Mouse (Mus musculus) CD4-positive, CD25-positive, alpha-beta regulatory T cell, adult 2 months (primary cell): ENCODE measurements around the gene Gja5.

Experiments
- DNase-seq: peaks from one replicate; pipeline ENCODE4 v3.0.0-alpha.2; 2012; ENCODE audit warnings: low read depth, low spot score

Gene Gja5

GRCm38 (mm10) chr3:96931261-96931681, 26.8 kb downstream of the Gja5 start:
- DNase-seq: no peak

DNA sequence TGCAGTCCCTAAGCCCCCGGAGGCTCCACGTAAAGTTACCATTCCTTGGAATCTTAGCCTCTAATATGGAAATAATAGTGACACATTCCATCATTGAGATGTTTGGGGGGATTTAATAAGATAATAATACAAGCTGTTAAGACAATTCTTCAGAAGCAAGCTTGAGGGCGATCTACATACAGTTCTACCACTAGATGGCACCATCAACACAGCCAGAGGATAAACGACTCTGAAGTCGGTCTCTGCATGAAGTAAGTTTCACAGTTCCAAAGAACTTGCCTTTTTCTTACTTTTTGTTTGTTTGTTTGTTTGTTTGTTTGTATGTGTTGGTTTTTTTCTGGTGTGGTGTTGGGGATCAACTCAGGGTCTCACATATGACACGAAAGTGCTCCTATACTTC, 31.7 kb downstream of the Gja5 start:
- peak; percentile 82 for DNase-seq

GRCm38 (mm10) chr3:96937606-96938005, 33.1 kb downstream of the Gja5 start:
- no peak for DNase-seq

DNA sequence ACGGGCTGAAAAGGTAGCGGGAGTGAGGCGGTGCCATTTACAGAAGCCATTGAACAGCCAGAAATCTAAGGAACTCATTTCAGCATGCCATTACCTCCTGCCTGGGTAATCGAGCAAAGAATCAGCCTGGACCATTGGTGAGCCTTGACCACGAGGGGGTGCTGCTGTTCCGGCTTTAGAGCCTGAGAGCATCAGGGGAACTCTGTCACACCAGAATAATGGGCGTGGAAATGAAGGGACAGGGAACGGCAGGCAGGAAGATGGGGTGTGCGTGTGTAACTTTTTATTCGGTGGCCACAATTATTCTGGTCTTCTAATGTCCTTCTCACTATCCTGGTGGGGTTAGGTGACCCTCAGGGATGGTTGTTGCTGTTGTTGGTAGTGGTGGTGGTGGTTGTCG, 34.2 kb downstream of the Gja5 start:
- peak; percentile 87 for DNase-seq

DNA sequence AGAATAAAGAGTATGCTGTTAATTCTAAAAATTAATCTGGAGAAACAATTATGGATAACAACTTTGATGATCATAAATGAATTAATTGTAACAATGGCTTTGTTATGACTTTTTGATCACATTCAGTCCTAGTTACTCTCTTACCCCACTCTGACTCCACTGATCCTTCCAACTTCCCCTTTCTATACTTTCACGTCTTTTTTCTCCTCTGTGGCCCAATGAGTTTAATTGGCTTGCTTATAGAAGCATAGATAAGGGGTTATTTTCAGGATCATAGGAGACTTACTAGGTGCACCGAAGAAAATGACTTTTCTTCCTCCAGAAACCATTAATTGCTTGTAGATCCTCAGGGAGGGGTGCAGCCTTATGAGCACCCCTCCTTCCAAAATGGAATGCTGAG, 38.2 kb downstream of the Gja5 start:
- no peak for DNase-seq

DNA sequence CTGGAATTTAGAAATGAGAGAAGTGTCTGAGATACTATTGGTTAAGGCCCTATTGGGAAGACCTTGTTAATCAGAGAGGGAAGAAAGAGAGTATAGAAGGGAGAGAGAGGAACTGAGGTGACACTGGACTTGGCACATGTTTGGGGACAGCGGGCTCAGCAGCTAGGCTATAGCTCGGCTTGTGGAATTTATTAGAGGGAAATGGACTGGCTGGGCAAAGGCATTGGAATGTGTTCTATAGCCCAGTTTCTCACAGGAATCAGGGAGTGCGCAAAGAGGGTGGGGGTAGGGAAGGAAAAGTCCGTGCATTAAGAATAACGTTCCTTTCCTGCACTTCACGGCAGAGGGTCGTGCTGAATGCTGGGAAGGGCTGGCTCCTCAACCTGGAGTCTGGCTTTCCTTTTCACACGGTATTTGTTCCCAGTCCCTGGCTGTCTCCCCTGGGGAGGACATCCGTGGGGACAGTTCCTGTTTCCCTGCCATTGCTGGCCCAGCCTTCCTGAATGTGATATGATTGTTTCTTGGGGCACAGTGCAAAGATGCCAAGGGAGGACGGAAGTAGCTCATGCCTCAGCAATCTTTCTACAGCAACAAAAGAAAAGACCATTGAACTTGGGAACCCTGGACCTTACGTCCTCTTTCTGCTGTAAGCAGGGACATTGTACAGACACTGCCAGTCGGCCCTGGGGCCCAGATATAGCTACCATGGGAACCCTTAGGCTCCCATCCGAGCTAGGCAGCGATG, 49.2 kb downstream of the Gja5 start:
- no peak for DNase-seq

GRCm38 (mm10) chr3:96960597-96960996, 56.1 kb downstream of the Gja5 start:
- no peak for DNase-seq

GRCm38 (mm10) chr3:96963088-96964034, 58.9 kb downstream of the Gja5 start:
- DNase-seq: no peak

DNA sequence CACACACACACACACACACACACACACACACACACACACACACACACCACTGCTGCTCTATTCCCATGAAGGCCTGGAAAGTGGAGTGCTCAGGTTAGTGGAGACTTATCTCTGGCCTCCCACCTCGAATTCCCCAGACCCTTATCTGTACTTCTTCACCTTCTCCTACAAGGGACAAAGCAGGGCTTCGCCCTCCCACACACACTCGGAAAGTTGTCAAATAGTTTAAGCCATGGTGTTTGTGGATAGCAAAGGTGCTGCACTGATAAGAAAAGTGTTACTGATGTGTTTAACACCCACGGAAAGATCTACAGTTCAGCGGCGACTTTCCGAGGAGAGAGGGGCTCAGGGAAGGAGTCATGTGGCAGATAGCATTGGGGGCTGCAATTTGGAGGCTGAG, 66.5 kb downstream of the Gja5 start:
- DNase-seq: no peak

DNA sequence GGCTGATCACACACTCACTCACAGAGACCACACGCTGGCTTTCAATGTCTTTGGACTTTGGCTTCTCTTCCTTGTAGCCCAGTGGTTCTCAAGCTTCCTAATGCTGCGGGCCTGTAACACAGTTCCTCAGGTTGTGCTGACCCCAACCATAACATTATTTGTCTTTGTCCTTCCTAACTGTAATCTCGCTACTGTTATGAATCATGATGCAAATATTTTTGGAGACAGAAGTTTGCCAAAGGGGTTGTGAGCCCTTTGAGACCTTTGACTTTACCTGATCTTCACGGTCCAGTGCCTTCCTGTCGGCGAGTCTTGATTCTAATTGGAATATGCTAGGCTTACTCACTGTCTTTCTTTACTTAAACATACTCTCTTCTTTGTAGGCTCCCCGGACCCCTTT, 70.0 kb downstream of the Gja5 start:
- DNase-seq: no peak

GRCm38 (mm10) chr3:96975628-96976027, 71.1 kb downstream of the Gja5 start:
- no peak for DNase-seq

GRCm38 (mm10) chr3:96977507-96977906, 73.0 kb downstream of the Gja5 start:
- no peak for DNase-seq

DNA sequence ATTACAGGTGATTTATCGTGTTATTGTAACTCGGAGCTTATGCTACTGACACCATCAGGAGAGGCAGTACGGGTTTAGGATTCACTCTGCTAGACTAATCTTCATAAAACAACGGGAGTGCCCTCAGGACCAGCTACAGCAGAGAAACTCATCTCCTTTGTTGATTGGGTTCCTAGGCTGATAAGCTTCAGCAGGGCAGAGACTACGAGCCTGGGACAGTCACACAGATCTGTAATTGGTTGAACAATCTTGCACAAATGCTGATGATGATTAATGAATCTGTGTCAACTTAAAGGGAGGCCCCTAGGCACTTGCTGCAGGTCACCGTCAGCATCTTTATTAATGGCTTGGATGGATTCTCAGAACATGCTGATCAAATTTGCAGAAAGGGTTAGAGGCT, 74.0 kb downstream of the Gja5 start:
- no peak for DNase-seq

- DNase-seq: no peak
Observed at GRCm38 (mm10) chr3:96979020-96979419, 74.5 kb downstream of the Gja5 start.

GRCm38 (mm10) chr3:96981833-96982232, 77.3 kb downstream of the Gja5 start:
- no peak for DNase-seq

GRCm38 (mm10) chr3:96982666-96983065, 78.2 kb downstream of the Gja5 start:
- no peak for DNase-seq

DNA sequence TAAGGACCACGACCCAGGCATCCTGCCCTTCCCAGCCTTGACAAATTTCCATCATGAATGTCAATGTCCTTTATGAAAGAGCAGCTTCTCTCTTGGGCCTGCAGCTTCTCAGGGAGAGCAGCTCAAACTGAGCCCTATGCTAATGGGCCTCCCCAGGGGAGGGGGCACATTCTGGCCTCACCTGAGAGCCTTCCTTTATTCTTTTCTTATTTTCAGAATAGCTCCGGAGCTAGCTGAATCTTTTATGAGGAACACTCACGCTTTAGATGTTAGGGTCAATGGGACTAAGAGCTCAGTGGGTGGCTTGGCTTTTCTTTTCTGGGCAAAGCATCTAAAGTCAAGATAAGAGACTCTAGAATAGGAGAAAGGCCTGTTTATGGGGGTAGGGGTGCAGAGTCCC, 88.0 kb downstream of the Gja5 start:
- no peak for DNase-seq

DNA sequence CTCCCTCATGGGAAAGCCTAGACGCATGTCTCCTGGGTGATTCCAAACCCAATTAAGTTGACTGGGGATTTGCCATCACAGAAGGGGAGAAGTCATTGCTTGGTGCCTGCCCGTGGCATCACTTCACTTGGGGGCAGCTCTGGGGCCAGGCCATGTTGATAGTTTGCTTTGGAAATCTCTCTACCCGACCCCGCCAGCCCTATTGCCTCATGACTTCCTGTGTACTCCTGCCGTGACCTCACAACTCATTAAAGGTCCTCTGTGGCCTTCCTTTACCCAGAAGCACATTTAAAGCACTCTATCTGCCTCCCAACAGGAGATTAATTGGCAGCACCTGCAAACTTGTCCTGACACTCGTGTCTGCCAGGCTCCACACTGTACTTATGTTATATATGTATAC, 93.3 kb downstream of the Gja5 start:
- no peak for DNase-seq

GRCm38 (mm10) chr3:97003111-97003510, 98.6 kb downstream of the Gja5 start:
- DNase-seq: no peak

DNA sequence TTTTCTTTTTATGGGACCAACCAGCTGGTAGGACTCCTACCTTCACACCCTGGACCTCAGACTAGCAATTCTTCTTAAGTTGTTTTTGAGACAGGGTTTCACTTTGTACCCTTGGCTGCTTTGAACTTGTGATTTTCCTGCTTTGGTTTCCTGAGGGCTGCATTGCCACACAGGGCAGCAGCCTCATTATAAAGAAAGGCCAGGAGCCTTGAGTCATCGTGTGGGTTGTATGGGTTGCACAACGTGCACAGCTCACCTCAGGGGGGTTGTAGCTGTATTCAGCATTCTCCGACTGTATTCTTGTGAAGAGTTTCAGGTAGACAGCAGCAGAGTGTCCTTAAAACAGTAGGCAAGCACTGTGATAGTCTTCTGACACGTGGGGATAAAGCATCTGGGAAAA, 100.0 kb downstream of the Gja5 start:
- DNase-seq: no peak

- DNase-seq: no peak
Observed at GRCm38 (mm10) chr3:97007010-97007448, 102.5 kb downstream of the Gja5 start.

DNA sequence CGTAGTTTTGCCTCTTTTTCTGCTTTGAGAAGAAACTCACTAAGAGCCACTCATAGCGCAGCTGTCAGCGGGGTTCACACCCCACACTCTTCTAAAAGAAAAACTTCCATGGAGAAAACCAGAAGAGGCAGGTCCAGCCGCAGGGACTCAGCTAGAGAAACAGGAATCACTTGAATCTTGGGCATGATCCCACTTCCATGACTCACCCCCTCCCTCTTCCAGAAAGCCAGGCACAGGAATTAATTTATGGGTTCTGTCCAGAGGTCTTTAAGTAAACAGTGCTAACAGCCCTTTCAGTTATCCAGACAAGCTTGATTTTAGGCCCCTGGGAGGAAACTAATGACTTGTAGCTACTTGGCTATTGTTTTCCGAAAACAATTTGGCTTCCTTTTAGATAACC, 120.7 kb downstream of the Gja5 start:
- DNase-seq: no peak

DNA sequence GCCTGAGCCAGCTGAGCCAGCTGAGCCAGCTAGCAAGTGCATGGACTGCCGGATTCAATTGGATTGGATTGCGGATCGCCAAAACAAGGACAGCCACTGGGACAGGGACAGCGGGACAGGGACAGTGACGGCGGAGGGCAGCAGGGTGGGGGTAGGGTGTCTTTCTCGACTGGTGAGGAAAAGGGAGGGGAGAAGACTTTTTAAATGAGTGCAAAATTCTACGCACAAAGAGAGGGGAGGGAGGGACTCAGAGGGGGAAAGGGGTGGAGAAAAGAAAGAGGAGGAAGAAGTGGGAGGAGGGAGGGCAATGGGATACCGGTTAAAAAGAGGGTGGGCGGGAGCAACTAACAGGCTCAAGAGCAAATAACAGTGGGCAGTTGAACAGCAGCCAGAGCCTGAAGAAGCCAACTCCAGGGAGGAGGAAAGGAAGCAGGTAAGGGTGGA, 127.6 kb downstream of the Gja5 start:
- no peak for DNase-seq
